1 mouse cellular context compared by ENCODE assay signal in the genomic region with DNA sequence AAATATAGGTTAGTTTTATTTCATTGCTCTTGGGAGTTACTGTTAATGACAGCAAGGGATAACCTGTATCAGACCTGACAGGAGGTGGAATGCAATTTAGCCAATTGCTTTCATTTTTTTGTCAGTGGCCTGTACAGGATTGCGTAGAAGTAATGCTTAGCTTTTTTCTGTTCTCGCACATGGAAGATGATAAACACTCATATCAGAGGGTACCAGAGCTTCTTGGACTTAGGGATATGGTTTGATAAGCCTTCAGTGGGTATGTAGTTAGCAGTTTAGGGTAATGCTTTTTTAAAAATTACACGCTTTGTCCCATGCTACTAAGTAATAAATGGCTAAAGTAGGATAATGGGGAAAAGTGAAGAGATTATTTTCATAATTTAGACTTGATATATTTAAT.
TF ChIP-seq lines count a peak whose summit lies in the region.

No protein-coding gene starts in this region.

TF ChIP-seq in MEL, 35 proteins besides CTCF, POLR2A, EP300 and RAD21:
- TF ChIP-seq TCF12 (IDR thresholded peaks at IDR 0.05; ENCODE audit: low read depth, low read length), result peak; percentile 95
- TF ChIP-seq CHD2 (IDR thresholded peaks at IDR 0.05; ENCODE audit: low read length), result no peak
- TF ChIP-seq ETS1 (IDR thresholded peaks at IDR 0.05; ENCODE audit: low read depth, low read length), result peak; percentile 80
- no peak for TF ChIP-seq KAT2A (conservative IDR thresholded peaks at IDR 0.05; ENCODE audit: low read depth, low read length)
- peak; percentile 22; the same call in 1 of the 2 replicates for TF ChIP-seq MAFK (IDR thresholded peaks at IDR 0.05; ENCODE audit: borderline replicate concordance, low read depth, low read length)
- TF ChIP-seq UBTF (IDR thresholded peaks at IDR 0.05; ENCODE audit: borderline replicate concordance, insufficient read depth, low read depth, low read length), result no peak
- TF ChIP-seq E2F4 (IDR thresholded peaks at IDR 0.05; ENCODE audit: borderline replicate concordance, low read depth, low read length), result no peak
- TF ChIP-seq USF1 (IDR thresholded peaks at IDR 0.05; ENCODE audit: low read depth, low read length), result no peak
- no peak for TF ChIP-seq JUND (IDR thresholded peaks at IDR 0.05; ENCODE audit: low read depth, low read length)
- TF ChIP-seq MYB (IDR thresholded peaks at IDR 0.05; ENCODE audit: low read depth, low read length), result no peak
- TF ChIP-seq ZC3H11A (IDR thresholded peaks at IDR 0.05; ENCODE audit: low read depth, low read length), result no peak
- TF ChIP-seq MXI1 (IDR thresholded peaks at IDR 0.05; ENCODE audit: low read depth, low read length), result peak; percentile 76
- TF ChIP-seq GATA1 (IDR thresholded peaks at IDR 0.05; ENCODE audit: low read depth, low read length), result peak; percentile 96
- peak; percentile 80 for TF ChIP-seq SIN3A (IDR thresholded peaks at IDR 0.05; ENCODE audit: low read length)
- TF ChIP-seq ZMIZ1 (IDR thresholded peaks at IDR 0.05; ENCODE audit: low read depth, low read length), result no peak
- TF ChIP-seq USF2 (IDR thresholded peaks at IDR 0.05; ENCODE audit: borderline replicate concordance in 1 of 2, insufficient read depth in 1 of 2, low read depth in 1 of 2, low read length in 2 of 2), result no peak
- no peak for TF ChIP-seq NRF1 (IDR thresholded peaks at IDR 0.05; ENCODE audit: insufficient read depth, low read depth, low read length, poor library complexity, severe bottlenecking)
- no peak for TF ChIP-seq CHD1 (IDR thresholded peaks at IDR 0.05; ENCODE audit: low read depth, low read length)
- no peak for TF ChIP-seq TBP (IDR thresholded peaks at IDR 0.05; ENCODE audit: low read depth, low read length)
- no peak; the same call in 1 of the 2 replicates for TF ChIP-seq MEF2A (IDR thresholded peaks at IDR 0.05; ENCODE audit: extremely low read depth, insufficient replicate concordance, low read depth, low read length, poor library complexity, severe bottlenecking)
- no peak for TF ChIP-seq ELF1 (IDR thresholded peaks at IDR 0.05; ENCODE audit: low read depth, low read length)
- TF ChIP-seq ZKSCAN1 (IDR thresholded peaks at IDR 0.05; ENCODE audit: low read depth, low read length), result no peak
- no peak for TF ChIP-seq MAZ (IDR thresholded peaks at IDR 0.05; ENCODE audit: low read depth, low read length)
- TF ChIP-seq RCOR1 (IDR thresholded peaks at IDR 0.05; ENCODE audit: low read depth, low read length), result peak; percentile 88
- TF ChIP-seq SMC3 (IDR thresholded peaks at IDR 0.05; ENCODE audit: low read depth, low read length), result no peak
- peak; percentile 79 for TF ChIP-seq TAL1 (IDR thresholded peaks at IDR 0.05; ENCODE audit: low read length)
- TF ChIP-seq BHLHE40 (IDR thresholded peaks at IDR 0.05; ENCODE audit: borderline replicate concordance, low read depth, low read length), result peak; percentile 69; the same call in 1 of the 2 replicates
- no peak for TF ChIP-seq POLR2AphosphoS5 (IDR thresholded peaks at IDR 0.05; ENCODE audit: borderline replicate concordance, low read depth, low read length)
- TF ChIP-seq NELFE (IDR thresholded peaks at IDR 0.05; ENCODE audit: low read depth, low read length), result no peak
- peak; percentile 84 for TF ChIP-seq ZNF384 (IDR thresholded peaks at IDR 0.05; ENCODE audit: low read depth, low read length)
- no peak for TF ChIP-seq HCFC1 (IDR thresholded peaks at IDR 0.05; ENCODE audit: low read depth, low read length)
- TF ChIP-seq MYC (IDR thresholded peaks at IDR 0.05; ENCODE audit: low read depth, low read length), result peak; percentile 71; the same call in 1 of the 2 replicates
- TF ChIP-seq MAX (IDR thresholded peaks at IDR 0.05; ENCODE audit: low read length), result peak; percentile 33; the same call in 1 of the 2 replicates
- no peak for TF ChIP-seq POLR2AphosphoS2 (IDR thresholded peaks at IDR 0.05; ENCODE audit: low read length)
- TF ChIP-seq GABPA (IDR thresholded peaks at IDR 0.05; ENCODE audit: low read depth, low read length), result no peak
